Comparison of ENCODE assay signal across 34 mouse cellular contexts in genomic region chr11:69828832-69829231, GRCm38 (mm10). TPM values are rescaled to one million over a fixed set of nuclear protein-coding genes. Genes with fewer than 3 reads are reported as not detected.
DNase-seq lines count a peak whose midpoint lies in the region; ATAC-seq lines count a peak whose summit lies in the region.
"Had no signal": no experiment of that assay in that cellular context is flagged by ENCODE, and none has a peak within 500 bp of the region (broad histone marks: within the 10 kb centered on the region; RNA-seq: fewer than 3 reads in every experiment).

No protein-coding gene starts in this region.

- intact Hi-C loops in gastrocnemius, postnatal 36 days (cut with DNase I) = no loop called here

- no peaks in the 10 kb centered on the region for H3K9me3 ChIP-seq in hindbrain, embryonic 13.5 days
- H3K9me3 ChIP-seq in hindbrain, embryonic 11.5 days (ENCODE audit: control insufficient read depth, low read length) = no peaks in the 10 kb centered on the region
- peaks cover 4% of the 10 kb centered on the region; the same call in 1 of the 2 replicates for H3K9me3 ChIP-seq in limb, embryonic 10.5 days (replicated peaks)
- H3K9me3 ChIP-seq: forebrain, embryonic 12.5 days; heart, embryonic 10.5 days; hindbrain, embryonic 12.5 days had no signal

- H3K36me3 ChIP-seq in hindbrain, embryonic 13.5 days = peaks cover 87% of the 10 kb centered on the region
- H3K36me3 ChIP-seq in hindbrain, embryonic 11.5 days (ENCODE audit: control insufficient read depth, insufficient read depth, low read length) = peaks cover 15% of the 10 kb centered on the region
- H3K36me3 ChIP-seq in limb, embryonic 10.5 days = peaks cover 61% of the 10 kb centered on the region

- WGBS in hindbrain, embryonic 13.5 days = 63% methylated on average over 5 of the region's 5 CpGs
- WGBS in hindbrain, embryonic 11.5 days = 70% methylated on average over 5 of the region's 5 CpGs
- 75% methylated on average over 5 of the region's 5 CpGs for WGBS in limb, embryonic 10.5 days

- H3K4me1 ChIP-seq in hindbrain, embryonic 13.5 days (replicated peaks) = peaks cover 28% of the 10 kb centered on the region
- H3K4me1 ChIP-seq in hindbrain, embryonic 11.5 days (replicated peaks; ENCODE audit: control insufficient read depth, insufficient read depth, low read length) = peaks cover 3% of the 10 kb centered on the region; the same call in 1 of the 2 replicates
- H3K4me1 ChIP-seq in limb, embryonic 10.5 days = peaks cover 33% of the 10 kb centered on the region

- H3K4me3 ChIP-seq in hindbrain, embryonic 13.5 days = no peak overlapping the region
- H3K4me3 ChIP-seq in hindbrain, embryonic 11.5 days (ENCODE audit: low read depth, low read length) = no peak overlapping the region
- H3K4me3 ChIP-seq in limb, embryonic 10.5 days = peak overlapping the region; percentile 15; the same call in 1 of the 2 replicates
- H3K4me3 ChIP-seq: forebrain, embryonic 12.5 days; gastrocnemius, adult 2 months; heart, embryonic 10.5 days; left cerebral cortex, adult 2 months; midbrain, embryonic 10.5 days had no signal

- 0 out of 2 replicates have a peak overlapping the region, but pooled peaks have one; percentile 12 for H3K27ac ChIP-seq in hindbrain, embryonic 13.5 days
- no peak overlapping the region for H3K27ac ChIP-seq in hindbrain, embryonic 11.5 days (ENCODE audit: low read depth, low read length)
- peak overlapping the region; percentile 61 for H3K27ac ChIP-seq in limb, embryonic 10.5 days
- H3K27ac ChIP-seq: forebrain, embryonic 12.5 days; gastrocnemius, adult 2 months; heart, embryonic 10.5 days; hindbrain, embryonic 12.5 days; left cerebral cortex, adult 2 months; macrophage; midbrain, embryonic 10.5 days had no signal

- H3K4me2 ChIP-seq in hindbrain, embryonic 13.5 days = no peak overlapping the region
- no peak overlapping the region for H3K4me2 ChIP-seq in hindbrain, embryonic 11.5 days (replicated peaks; ENCODE audit: low read depth, low read length)
- H3K4me2 ChIP-seq: forebrain, embryonic 12.5 days; hindbrain, embryonic 12.5 days had no signal

- no peaks in the 10 kb centered on the region for H3K27me3 ChIP-seq in hindbrain, embryonic 13.5 days
- peaks cover under 1% of the 10 kb centered on the region; the same call in 1 of the 2 replicates for H3K27me3 ChIP-seq in hindbrain, embryonic 11.5 days (ENCODE audit: control insufficient read depth, insufficient read depth, low read length)
- peaks cover 20% of the 10 kb centered on the region for H3K27me3 ChIP-seq in limb, embryonic 10.5 days (ENCODE audit: low read depth, poor library complexity, severe bottlenecking)

- no peak for ATAC-seq in hindbrain, embryonic 13.5 days (ENCODE audit: low FRiP score)
- no peak for ATAC-seq in hindbrain, embryonic 11.5 days (ENCODE audit: low FRiP score)
- ATAC-seq in monocyte, adult 5-6 weeks (replicated peaks; ENCODE audit: insufficient number of reproducible peaks, low FRiP score, low TSS enrichment, poor library complexity, severe bottlenecking) = no peak
- ATAC-seq: liver, postnatal 0 days; lung, postnatal 0 days; midbrain, embryonic 16.5 days had no signal

- H3K9ac ChIP-seq in hindbrain, embryonic 13.5 days = peak overlapping the region; percentile 43; the same call in 1 of the 2 replicates
- no peak overlapping the region for H3K9ac ChIP-seq in hindbrain, embryonic 11.5 days (ENCODE audit: low read depth, low read length)
- H3K9ac ChIP-seq: forebrain, embryonic 12.5 days; liver, postnatal 0 days had no signal

- DNase-seq in cerebellum, adult 9-11 months = peak; percentile 42
- no peak for DNase-seq in cerebellum, adult 8-10 months
- DNase-seq in hindbrain, embryonic 11.5 days (ENCODE audit: low spot score) = no peak
- DNase-seq in MN1 (ENCODE audit: low spot score) = peak; percentile 33
- DNase-seq in limb, embryonic 10.5 days (ENCODE audit: low spot score) = no peak
- no peak for DNase-seq in gastrocnemius, postnatal 36 days
- DNase-seq: adrenal gland, postnatal 36 days; gastrocnemius, adult 2 months; kidney, adult 11 months; layer of hippocampus, adult 9-11 months; liver; liver, postnatal 0 days; right cerebral cortex, postnatal 25 days; spleen, adult 18-20 months; thymus, postnatal 14 days had no signal

RNA-seq across cellular contexts. Expression of gene Spem1, which starts 6.9 kb away (rescaled TPM):
- 0.70 and 0.81 TPM in 2 replicates for polyA plus RNA-seq in hindbrain, embryonic 13.5 days (2015; fragmentation: Nextera tagmentation; extraction: Ambion mirVana)
- 0.17 and 0.38 TPM in 2 replicates for polyA plus RNA-seq in hindbrain, embryonic 11.5 days (2014; fragmentation: Nextera tagmentation; extraction: Ambion mirVana)
- polyA plus RNA-seq in limb, embryonic 10.5 days (2016; fragmentation: Nextera tagmentation; extraction: Ambion mirVana) = not detected in 2 replicates
- not detected for total RNA-seq in gastrocnemius, postnatal 36 days (2021)
- not detected in 3 replicates for total RNA-seq in monocyte, adult 5-6 weeks (2017)
- total RNA-seq: adrenal gland, adult 18-20 months; adrenal gland, postnatal 36 days; gastrocnemius, adult 2 months; granulocyte monocyte progenitor cell, adult 5-6 weeks; neutrophil, adult 5-6 weeks had no signal
- polyA plus RNA-seq: heart, embryonic 10.5 days; heart, postnatal 0 days; liver, postnatal 0 days; lung, postnatal 0 days; macrophage had no signal

RNA-seq across cellular contexts. Expression of gene Nlgn2, which starts 8.8 kb away (rescaled TPM):
- polyA plus RNA-seq in hindbrain, embryonic 13.5 days (2015; fragmentation: Nextera tagmentation; extraction: Ambion mirVana) = 21.4 and 22.0 TPM in 2 replicates
- 11.5 and 16.1 TPM in 2 replicates for polyA plus RNA-seq in hindbrain, embryonic 11.5 days (2014; fragmentation: Nextera tagmentation; extraction: Ambion mirVana)
- polyA plus RNA-seq in limb, embryonic 10.5 days (2016; fragmentation: Nextera tagmentation; extraction: Ambion mirVana) = 2.2 and 3.5 TPM in 2 replicates
- total RNA-seq in gastrocnemius, postnatal 36 days (2021) = 1 to 10 TPM; 2.4 to 2.9 TPM
- total RNA-seq in monocyte, adult 5-6 weeks (2017) = 0.10 to 0.29 TPM (median 0.11 TPM) in 3 replicates
- total RNA-seq: neutrophil, adult 5-6 weeks had no signal

RNA-seq across cellular contexts. Expression of gene Tmem256, which starts 9.5 kb away (rescaled TPM):
- 368 and 374 TPM in 2 replicates for polyA plus RNA-seq in hindbrain, embryonic 13.5 days (2015; fragmentation: Nextera tagmentation; extraction: Ambion mirVana)
- polyA plus RNA-seq in hindbrain, embryonic 11.5 days (2014; fragmentation: Nextera tagmentation; extraction: Ambion mirVana) = 268 and 276 TPM in 2 replicates
- 269 and 280 TPM in 2 replicates for polyA plus RNA-seq in limb, embryonic 10.5 days (2016; fragmentation: Nextera tagmentation; extraction: Ambion mirVana)
- total RNA-seq in gastrocnemius, postnatal 36 days (2021) = 100 to 1,000 TPM; 104 to 140 TPM
- total RNA-seq in monocyte, adult 5-6 weeks (2017) = 35.3 to 85.7 TPM (median 75.7 TPM) in 3 replicates

RNA-seq across cellular contexts. Expression of gene Spem2, which starts 10.6 kb away (rescaled TPM):
- polyA plus RNA-seq in hindbrain, embryonic 13.5 days (2015; fragmentation: Nextera tagmentation; extraction: Ambion mirVana) = 0.10 TPM in 1 of 2 replicates, not detected in the other
- not detected in 2 replicates for polyA plus RNA-seq in hindbrain, embryonic 11.5 days (2014; fragmentation: Nextera tagmentation; extraction: Ambion mirVana)
- not detected in 2 replicates for polyA plus RNA-seq in limb, embryonic 10.5 days (2016; fragmentation: Nextera tagmentation; extraction: Ambion mirVana)
- total RNA-seq in gastrocnemius, postnatal 36 days (2021) = not detected
- total RNA-seq in monocyte, adult 5-6 weeks (2017) = 0.29 TPM in 1 of 3 replicates, not detected in the others
- total RNA-seq: adrenal gland, adult 18-20 months; adrenal gland, postnatal 36 days; gastrocnemius, adult 2 months; granulocyte monocyte progenitor cell, adult 5-6 weeks; left cerebral cortex, adult 2 months; left cerebral cortex, postnatal 36 days had no signal
- polyA plus RNA-seq: embryonic facial prominence, embryonic 11.5 days; forebrain, embryonic 12.5 days; frontal cortex, adult 2 months; heart, postnatal 0 days; hindbrain, embryonic 12.5 days; kidney, embryonic 16.5 days; large intestine, adult 2 months; liver, postnatal 0 days; lung, postnatal 0 days; macrophage; midbrain, embryonic 10.5 days; midbrain, embryonic 16.5 days had no signal

RNA-seq across cellular contexts. Expression of gene Gm39566, which starts 13.7 kb away (rescaled TPM):
- not detected in 2 replicates for polyA plus RNA-seq in hindbrain, embryonic 13.5 days (2015; fragmentation: Nextera tagmentation; extraction: Ambion mirVana)
- not detected in 2 replicates for polyA plus RNA-seq in hindbrain, embryonic 11.5 days (2014; fragmentation: Nextera tagmentation; extraction: Ambion mirVana)
- not detected in 2 replicates for polyA plus RNA-seq in limb, embryonic 10.5 days (2016; fragmentation: Nextera tagmentation; extraction: Ambion mirVana)
- not detected for total RNA-seq in gastrocnemius, postnatal 36 days (2021)
- total RNA-seq in monocyte, adult 5-6 weeks (2017) = not detected in 3 replicates
- total RNA-seq: adrenal gland, adult 18-20 months; adrenal gland, postnatal 36 days; gastrocnemius, adult 2 months; granulocyte monocyte progenitor cell, adult 5-6 weeks; left cerebral cortex, adult 2 months; left cerebral cortex, postnatal 36 days; neutrophil, adult 5-6 weeks had no signal
- polyA plus RNA-seq: embryonic facial prominence, embryonic 11.5 days; forebrain, embryonic 12.5 days; frontal cortex, adult 2 months; heart, embryonic 10.5 days; heart, postnatal 0 days; hindbrain, embryonic 12.5 days; kidney, embryonic 16.5 days; large intestine, adult 2 months; liver, postnatal 0 days; lung, postnatal 0 days; macrophage; midbrain, embryonic 10.5 days; midbrain, embryonic 16.5 days had no signal

Comparison
In these comparisons a context has a peak if more than half of its experiments do, and no peak if none do; other contexts are left out.
1. DNase-seq: peak in cerebellum, adult 9-11 months (single experiment) and MN1 (single experiment); none in cerebellum, adult 8-10 months (single experiment), hindbrain, embryonic 11.5 days (single experiment), limb, embryonic 10.5 days (single experiment) and gastrocnemius, postnatal 36 days (0 of 2).